Mouse (Mus musculus): ENCODE data around the gene Llph. TPM values are rescaled to one million over a fixed set of nuclear protein-coding genes. Genes with fewer than 3 reads are reported as not detected.

Gene Llph
- polyA plus RNA-seq, 1 experiment from 2014 or later: 38.7 TPM

GRCm38 (mm10) chr10:120269946-120270345, 43.1 kb downstream of the Llph start:
- no peak overlapping the region for H3K4me3 ChIP-seq (replicated peaks; ENCODE audit: low read length)
- no peak overlapping the region for H3K4me2 ChIP-seq (replicated peaks)
- H3K27ac ChIP-seq: no peak overlapping the region
- H3K36me3 ChIP-seq (replicated peaks; ENCODE audit: control insufficient read depth, insufficient read depth): no peaks in the 10 kb centered on the region
- ATAC-seq (ENCODE audit: low FRiP score): no peak
- no peak for DNase-seq (ENCODE audit: low spot score)
- H3K9ac ChIP-seq: no peak overlapping the region
- H3K9me3 ChIP-seq (ENCODE audit: control insufficient read depth, low read length): no peaks in the 10 kb centered on the region
- H3K4me1 ChIP-seq (replicated peaks; ENCODE audit: control insufficient read depth, insufficient read depth, low read length): 0 out of 2 replicates have a peak, but pooled peaks cover 8% of the 10 kb centered on the region
- H3K27me3 ChIP-seq (ENCODE audit: control insufficient read depth, insufficient read depth, low read length): no peaks in the 10 kb centered on the region
- WGBS: 91% methylated on average over 13 of the region's 13 CpGs

DNA sequence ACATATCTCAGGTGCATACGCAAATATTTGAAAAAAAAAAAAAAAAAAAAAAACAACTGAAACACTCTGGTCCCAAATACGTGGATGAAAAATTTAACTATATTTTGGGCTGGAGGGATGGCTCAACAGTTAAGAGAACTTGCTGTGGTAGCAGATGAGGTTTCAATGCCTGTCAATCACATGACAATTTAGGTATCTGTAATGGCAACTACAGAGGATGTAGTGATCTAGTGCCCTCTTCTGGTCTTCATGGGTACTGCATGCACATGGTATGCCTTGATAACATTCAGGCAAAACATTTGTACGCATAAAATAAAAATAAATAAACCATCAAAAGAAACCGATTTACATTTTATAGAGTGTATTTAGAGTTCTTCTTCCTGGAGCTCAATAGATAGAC, 43.9 kb downstream of the Llph start:
- ATAC-seq (ENCODE audit: low FRiP score) (no peak), DNase-seq (ENCODE audit: low spot score) (peak; percentile 61)
- H3K4me2 ChIP-seq (replicated peaks): no peak overlapping the region
- 0 out of 2 replicates have a peak, but pooled peaks cover 8% of the 10 kb centered on the region for H3K4me1 ChIP-seq (replicated peaks; ENCODE audit: control insufficient read depth, insufficient read depth, low read length)
- H3K36me3 ChIP-seq (replicated peaks; ENCODE audit: control insufficient read depth, insufficient read depth): no peaks in the 10 kb centered on the region
- no peak overlapping the region for H3K4me3 ChIP-seq (replicated peaks; ENCODE audit: low read length)
- H3K27ac ChIP-seq: no peak overlapping the region
- H3K27me3 ChIP-seq (ENCODE audit: control insufficient read depth, insufficient read depth, low read length): no peaks in the 10 kb centered on the region
- WGBS: 82% methylated on average over 4 of the region's 4 CpGs
- H3K9ac ChIP-seq: no peak overlapping the region
- H3K9me3 ChIP-seq (ENCODE audit: control insufficient read depth, low read length): no peaks in the 10 kb centered on the region

DNA sequence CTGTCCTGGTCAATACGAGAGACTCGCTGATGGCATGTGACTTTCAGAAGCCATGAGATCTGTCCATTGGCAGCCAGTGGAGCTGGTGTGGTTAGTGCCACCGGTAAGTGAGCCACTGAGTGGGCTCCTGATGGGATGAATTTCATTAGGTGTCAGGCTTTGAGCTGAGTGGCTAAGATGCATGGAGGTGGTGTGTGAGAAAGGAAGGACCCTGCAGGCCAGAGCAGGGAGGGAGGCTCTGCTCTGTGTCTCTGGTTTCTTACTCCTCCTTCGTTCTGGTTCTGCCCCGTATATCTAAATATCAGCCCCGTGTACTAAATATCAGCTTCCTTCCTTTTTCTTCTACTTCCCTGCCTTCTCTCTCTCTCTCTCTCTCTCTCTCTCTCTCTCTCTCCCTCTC, 44.4 kb downstream of the Llph start:
- Histone ChIP-seq H3K4me2 (replicated peaks) (peak overlapping the region; percentile 66; the same call in 1 of the 2 replicates), H3K4me1 (replicated peaks; ENCODE audit: control insufficient read depth, insufficient read depth, low read length) (0 out of 2 replicates have a peak, but pooled peaks cover 8% of the 10 kb centered on the region), H3K9ac (no peak overlapping the region), H3K36me3 (replicated peaks; ENCODE audit: control insufficient read depth, insufficient read depth) (no peaks in the 10 kb centered on the region), H3K9me3 (ENCODE audit: control insufficient read depth, low read length) (no peaks in the 10 kb centered on the region), H3K4me3 (replicated peaks; ENCODE audit: low read length) (no peak overlapping the region), H3K27me3 (ENCODE audit: control insufficient read depth, insufficient read depth, low read length) (no peaks in the 10 kb centered on the region), H3K27ac (no peak overlapping the region)
- ATAC-seq (ENCODE audit: low FRiP score) (no peak), DNase-seq (ENCODE audit: low spot score) (no peak)
- WGBS: 84% methylated on average over 6 of the region's 6 CpGs

- H3K9ac ChIP-seq: peak overlapping the region; percentile 49
- H3K4me2 ChIP-seq (replicated peaks): peak overlapping the region; percentile 66
- H3K27me3 ChIP-seq (ENCODE audit: control insufficient read depth, insufficient read depth, low read length): no peaks in the 10 kb centered on the region
- 21% methylated on average over 10 of the region's 11 CpGs for WGBS
- ATAC-seq (ENCODE audit: low FRiP score) (no peak), DNase-seq (ENCODE audit: low spot score) (no peak)
- H3K9me3 ChIP-seq (ENCODE audit: control insufficient read depth, low read length): no peaks in the 10 kb centered on the region
- H3K4me3 ChIP-seq (replicated peaks; ENCODE audit: low read length): peak overlapping the region; percentile 23
- 0 out of 2 replicates have a peak, but pooled peaks cover 8% of the 10 kb centered on the region for H3K4me1 ChIP-seq (replicated peaks; ENCODE audit: control insufficient read depth, insufficient read depth, low read length)
- H3K36me3 ChIP-seq (replicated peaks; ENCODE audit: control insufficient read depth, insufficient read depth): no peaks in the 10 kb centered on the region
- peak overlapping the region; percentile 65 for H3K27ac ChIP-seq
Observed at GRCm38 (mm10) chr10:120271879-120272269, 45.0 kb downstream of the Llph start.

GRCm38 (mm10) chr10:120272270-120272883, 45.5 kb downstream of the Llph start:
- peak overlapping the region; percentile 66 for H3K4me2 ChIP-seq (replicated peaks)
- no peaks in the 10 kb centered on the region for H3K36me3 ChIP-seq (replicated peaks; ENCODE audit: control insufficient read depth, insufficient read depth)
- ATAC-seq (ENCODE audit: low FRiP score) (peak; percentile 53; the same call in 1 of the 2 replicates), DNase-seq (ENCODE audit: low spot score) (peak; percentile 66)
- peak overlapping the region; percentile 65 for H3K27ac ChIP-seq
- no peaks in the 10 kb centered on the region for H3K9me3 ChIP-seq (ENCODE audit: control insufficient read depth, low read length)
- H3K4me3 ChIP-seq (replicated peaks; ENCODE audit: low read length): peak overlapping the region; percentile 23
- peak overlapping the region; percentile 49 for H3K9ac ChIP-seq
- H3K27me3 ChIP-seq (ENCODE audit: control insufficient read depth, insufficient read depth, low read length): no peaks in the 10 kb centered on the region
- WGBS: 15% methylated on average over 19 of the region's 19 CpGs
- H3K4me1 ChIP-seq (replicated peaks; ENCODE audit: control insufficient read depth, insufficient read depth, low read length): 0 out of 2 replicates have a peak, but pooled peaks cover 8% of the 10 kb centered on the region

- Histone ChIP-seq H3K27ac (no peak overlapping the region), H3K4me2 (replicated peaks) (no peak overlapping the region), H3K4me3 (replicated peaks; ENCODE audit: low read length) (no peak overlapping the region), H3K9me3 (ENCODE audit: control insufficient read depth, low read length) (no peaks in the 10 kb centered on the region), H3K9ac (no peak overlapping the region), H3K27me3 (ENCODE audit: control insufficient read depth, insufficient read depth, low read length) (no peaks in the 10 kb centered on the region), H3K4me1 (replicated peaks; ENCODE audit: control insufficient read depth, insufficient read depth, low read length) (0 out of 2 replicates have a peak, but pooled peaks cover 8% of the 10 kb centered on the region), H3K36me3 (replicated peaks; ENCODE audit: control insufficient read depth, insufficient read depth) (no peaks in the 10 kb centered on the region)
- WGBS: 90% methylated on average over 7 of the region's 7 CpGs
- no peak for DNase-seq (ENCODE audit: low spot score)
- ATAC-seq (ENCODE audit: low FRiP score): no peak
Observed at GRCm38 (mm10) chr10:120273335-120273734, 46.5 kb downstream of the Llph start.

- H3K36me3 ChIP-seq (replicated peaks; ENCODE audit: control insufficient read depth, insufficient read depth): no peaks in the 10 kb centered on the region
- DNase-seq (ENCODE audit: low spot score) (no peak), ATAC-seq (ENCODE audit: low FRiP score) (no peak)
- H3K9ac ChIP-seq: no peak overlapping the region
- H3K9me3 ChIP-seq (ENCODE audit: control insufficient read depth, low read length): no peaks in the 10 kb centered on the region
- H3K4me2 ChIP-seq (replicated peaks): no peak overlapping the region
- no peaks in the 10 kb centered on the region for H3K4me1 ChIP-seq (replicated peaks; ENCODE audit: control insufficient read depth, insufficient read depth, low read length)
- no peak overlapping the region for H3K27ac ChIP-seq
- no peaks in the 10 kb centered on the region for H3K27me3 ChIP-seq (ENCODE audit: control insufficient read depth, insufficient read depth, low read length)
- 85% methylated on average over 12 of the region's 12 CpGs for WGBS
- no peak overlapping the region for H3K4me3 ChIP-seq (replicated peaks; ENCODE audit: low read length)
Observed at GRCm38 (mm10) chr10:120279482-120280128, 52.7 kb downstream of the Llph start.

DNA sequence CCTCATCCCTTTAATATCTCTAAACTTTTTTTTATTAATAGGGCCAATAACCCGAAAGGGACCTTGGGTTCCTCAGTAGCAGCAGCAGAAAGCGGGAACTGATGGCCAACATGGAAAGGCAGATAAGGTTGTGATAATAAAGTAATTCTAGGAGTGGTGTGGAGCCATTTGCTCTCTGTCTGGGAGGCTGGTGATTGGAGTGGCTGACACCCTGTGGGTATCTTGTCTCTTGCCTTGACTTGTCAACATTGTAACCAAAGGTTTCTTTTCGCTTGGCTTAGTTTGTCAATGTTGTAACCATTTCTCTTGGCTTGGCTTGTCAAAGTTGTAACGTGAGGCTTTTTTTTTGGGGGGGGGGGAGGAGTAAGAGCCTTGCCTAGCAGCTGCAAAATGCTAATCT, 53.5 kb downstream of the Llph start:
- H3K27me3 ChIP-seq (ENCODE audit: control insufficient read depth, insufficient read depth, low read length): no peaks in the 10 kb centered on the region
- no peak overlapping the region for H3K4me2 ChIP-seq (replicated peaks)

DNA sequence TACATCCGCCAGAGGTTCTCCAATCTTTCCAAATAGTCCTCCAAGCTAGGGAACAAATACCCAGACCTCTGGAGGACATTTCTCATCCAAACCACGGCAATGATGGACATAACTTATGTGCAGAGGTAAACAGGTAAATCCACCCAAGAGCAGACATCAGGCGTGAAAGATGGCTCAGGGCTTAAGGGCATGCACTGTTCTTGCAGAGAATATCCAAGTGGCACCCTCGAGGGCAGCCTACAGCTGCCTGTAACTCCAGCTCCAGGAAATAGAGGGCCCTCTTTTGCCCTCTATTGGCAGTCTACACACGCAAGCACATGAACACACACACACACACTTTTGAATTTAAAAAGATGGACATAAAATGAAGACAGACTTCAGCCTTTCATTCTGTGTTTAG, 54.8 kb downstream of the Llph start:
- DNase-seq (ENCODE audit: low spot score) (no peak), ATAC-seq (ENCODE audit: low FRiP score) (no peak)
- Histone ChIP-seq H3K4me2 (replicated peaks) (no peak overlapping the region), H3K9me3 (ENCODE audit: control insufficient read depth, low read length) (no peaks in the 10 kb centered on the region), H3K9ac (no peak overlapping the region), H3K27ac (no peak overlapping the region), H3K4me1 (replicated peaks; ENCODE audit: control insufficient read depth, insufficient read depth, low read length) (no peaks in the 10 kb centered on the region), H3K36me3 (replicated peaks; ENCODE audit: control insufficient read depth, insufficient read depth) (no peaks in the 10 kb centered on the region), H3K4me3 (replicated peaks; ENCODE audit: low read length) (no peak overlapping the region), H3K27me3 (ENCODE audit: control insufficient read depth, insufficient read depth, low read length) (no peaks in the 10 kb centered on the region)
- 87% methylated on average over 5 of the region's 5 CpGs for WGBS

More for the DNA sequence above, 53.5 kb downstream of the Llph start:
- DNase-seq (ENCODE audit: low spot score): no peak
- Histone ChIP-seq H3K9ac (no peak overlapping the region), H3K27ac (no peak overlapping the region), H3K4me3 (replicated peaks; ENCODE audit: low read length) (no peak overlapping the region), H3K4me1 (replicated peaks; ENCODE audit: control insufficient read depth, insufficient read depth, low read length) (no peaks in the 10 kb centered on the region), H3K36me3 (replicated peaks; ENCODE audit: control insufficient read depth, insufficient read depth) (no peaks in the 10 kb centered on the region), H3K9me3 (ENCODE audit: control insufficient read depth, low read length) (no peaks in the 10 kb centered on the region)
- 78% methylated on average over 4 of the region's 4 CpGs for WGBS
- no peak for ATAC-seq (ENCODE audit: low FRiP score)

Measured in hindbrain, embryonic 14.5 days (tissue).